Mouse (Mus musculus) ES-E14 (cell line): ENCODE measurements around the gene Rras. TPM values are rescaled to one million over a fixed set of nuclear protein-coding genes. Genes with fewer than 3 reads are reported as not detected.
A peak's percentile ranks its signal among the peaks of the same experiment; 100 is the strongest.

ENCODE experiments used
- DNase-seq: peaks from one replicate; pipeline ENCODE4 v3.0.0-alpha.2; 2013; ENCODE audit warnings: low read depth, low spot score
- H3K27ac ChIP-seq: 2 replicates; pipeline ENCODE4 v1.5.1; 2012; ENCODE audit warnings: low read depth, mild to moderate bottlenecking, low read length, moderate library complexity, mixed read lengths; ENCODE audit not compliant: poor library complexity, insufficient read depth, severe bottlenecking
- H3K36me3 ChIP-seq: 2 replicates; pipeline ENCODE4 v1.6.1; 2012; ENCODE audit warnings: mild to moderate bottlenecking, low read length, moderate library complexity, mixed read lengths; ENCODE audit not compliant: control insufficient read depth, poor library complexity, insufficient read depth, severe bottlenecking
- H3K4me1 ChIP-seq, 2 experiments: fragments of 150-350 bp in 1 of 2; sonication (generic) in 1 of 2; 2 replicates each; pipeline ENCODE4 v1.6.1; 2012; ENCODE audit warnings: low read length in 2 of 2, mild to moderate bottlenecking in 1 of 2, mixed read lengths in 1 of 2; ENCODE audit not compliant: control insufficient read depth in 2 of 2, insufficient read depth in 2 of 2, poor library complexity in 1 of 2
- H3K4me3 ChIP-seq, 2 experiments: fragments of 150-350 bp in 1 of 2; sonication (generic) in 1 of 2; 2 replicates each; pipeline ENCODE4 v1.5.1; 2012; ENCODE audit warnings: low read length in 2 of 2, low read depth in 1 of 2, mild to moderate bottlenecking in 1 of 2, mixed read lengths in 1 of 2; ENCODE audit not compliant: insufficient read depth in 1 of 2, poor library complexity in 1 of 2, severe bottlenecking in 1 of 2
- H3K9ac ChIP-seq: 2 replicates; pipeline ENCODE4 v1.6.1; 2012; ENCODE audit warnings: low read depth, mild to moderate bottlenecking, low read length, mixed read lengths; ENCODE audit not compliant: poor library complexity, insufficient read depth, severe bottlenecking
- H3K9me3 ChIP-seq: fragments of 150-350 bp; sonication (generic); 2 replicates; pipeline ENCODE4 v1.6.1; 2012; ENCODE audit warnings: low read depth, mild to moderate bottlenecking, low read length; ENCODE audit not compliant: control insufficient read depth, insufficient read depth
- CHD2 ChIP-seq: IDR thresholded peaks from 2 replicates; pipeline ENCODE4 v1.6.1; 2014; ENCODE audit warnings: mild to moderate bottlenecking, low read depth, low read length, inconsistent platforms
- HCFC1 ChIP-seq: IDR thresholded peaks from 2 replicates; pipeline ENCODE4 v1.6.1; 2012; ENCODE audit warnings: low read length, inconsistent platforms, borderline replicate concordance; ENCODE audit not compliant: insufficient read depth
- MAFK ChIP-seq: IDR thresholded peaks from 2 replicates; pipeline ENCODE4 v1.6.1; 2014; ENCODE audit warnings: mild to moderate bottlenecking, low read depth, low read length, inconsistent platforms; ENCODE audit not compliant: insufficient read depth
- ZC3H11A ChIP-seq: IDR thresholded peaks from 2 replicates; pipeline ENCODE4 v1.6.1; 2012; ENCODE audit warnings: low read depth, mild to moderate bottlenecking, inconsistent platforms, low read length, borderline replicate concordance
- ZNF384 ChIP-seq: IDR thresholded peaks from 2 replicates; pipeline ENCODE4 v1.6.1; 2012; ENCODE audit warnings: low read depth, low read length, inconsistent platforms
- in situ Hi-C, 2 experiments: fragments of 600-800 bp; cut with MboI; formaldehyde crosslinking; loops; one replicate each; pipeline ENCODE4 v1.15.1; 2025; ENCODE audit warnings: low sequenced_read_pairs in 2 of 2, inconsistent platforms in 1 of 2; ENCODE audit not compliant: unreplicated experiment in 2 of 2
- total RNA-seq: library from RNA; depleted of rRNA; stranded (reverse); fragments of 300-350 nt; gene quantifications from 2 replicates; pipeline ENCODE4 v1.2.3, GENCODE M21; 2012; rRNA removed

Rras gene
- total RNA-seq, 1 experiment = 14.4 TPM

DNA sequence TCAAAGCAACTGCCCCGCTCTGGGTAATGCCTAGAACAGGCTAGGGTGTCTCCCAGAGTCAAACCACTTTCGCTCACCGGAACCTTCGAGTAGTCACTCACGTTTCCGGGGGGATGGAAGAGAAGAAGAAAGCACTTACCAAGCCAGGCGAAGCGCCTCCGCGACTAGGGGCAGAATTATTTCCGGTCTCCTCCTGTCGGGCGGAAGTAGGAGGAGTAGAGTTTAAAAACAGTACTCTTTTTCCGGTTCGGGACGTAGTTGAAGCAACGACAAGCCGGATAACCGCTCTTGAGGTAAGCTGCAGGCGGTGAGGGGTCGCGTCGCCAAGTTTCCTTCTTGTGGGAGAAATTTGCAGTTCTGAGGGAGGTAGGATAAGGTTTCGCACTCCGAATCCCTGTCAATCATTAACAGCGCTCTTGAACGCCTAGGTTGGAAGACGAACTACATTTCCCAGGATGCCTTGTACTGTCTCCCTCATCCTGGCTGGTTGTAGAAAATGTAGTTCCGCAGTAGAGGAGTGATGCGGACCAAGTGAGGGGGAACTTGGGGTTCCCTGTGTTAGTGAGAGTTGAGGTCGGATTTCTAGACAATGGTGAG is 44.6 kb downstream of the Rras start, which contains the start of the genes Nosip and Prrg2:
Nosip (plus strand) TSS at position 191 of the 597 bp plus-strand sequence.
Prrg2 (minus strand) TSS at position 439 of the 597 bp plus-strand sequence.
- Histone ChIP-seq H3K27ac (peak within 1 kb of the TSS; percentile 80; the same call in 1 of the 2 replicates), H3K4me1 (peaks cover 0 to 23% of the 10 kb centered on the region in 2 experiments; a peak in 3 of 4 replicates), H3K36me3 (no peaks in the 10 kb centered on the region), H3K9me3 (no peaks in the 10 kb centered on the region), H3K4me3 (peak within 1 kb of the TSS; percentile 94 to 100), H3K9ac (peak within 1 kb of the TSS; percentile 88)
- TF ChIP-seq HCFC1 = peak; percentile 91
- no peak for TF ChIP-seq ZC3H11A
- TF ChIP-seq MAFK = no peak
- no peak for TF ChIP-seq ZNF384
- in situ Hi-C loops = no loop called here
- peak; percentile 98 for DNase-seq

DNA sequence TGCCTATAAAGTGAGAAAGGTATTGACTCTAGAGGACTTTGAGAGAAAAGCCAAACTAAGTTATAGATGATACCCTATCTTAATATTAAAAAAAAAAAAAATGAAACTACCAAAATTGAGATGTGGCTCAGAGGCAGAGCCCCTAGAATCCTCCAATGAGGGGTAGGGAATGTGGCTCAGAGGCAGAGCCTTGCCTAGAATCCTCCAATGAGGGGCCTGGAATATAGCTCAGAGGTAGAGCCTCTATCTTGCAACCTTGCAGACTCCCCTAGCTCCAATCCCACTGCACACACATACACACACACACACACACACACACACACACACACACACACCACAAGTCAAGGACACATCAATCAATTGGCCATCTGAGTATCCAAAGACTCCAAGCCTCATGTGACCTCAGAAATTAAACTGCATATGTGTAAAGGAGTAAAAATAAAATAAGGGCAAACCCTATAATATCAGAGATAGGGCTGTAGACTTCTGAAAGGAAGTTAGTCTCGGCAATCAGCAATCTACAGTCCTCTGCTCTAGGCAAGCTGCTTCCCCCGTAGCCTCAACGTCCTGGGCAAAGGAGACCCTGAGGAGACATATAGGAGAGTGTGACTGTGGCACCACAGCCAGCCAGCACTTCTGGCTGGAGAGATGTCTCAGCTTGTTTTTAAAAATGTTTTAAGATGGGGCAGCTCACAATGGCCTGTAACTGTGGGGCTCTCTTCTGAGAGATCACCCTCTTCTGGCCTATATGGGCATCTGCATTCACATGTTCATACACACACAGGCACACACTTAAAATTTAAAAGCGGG is 49.6 kb downstream of the Rras start:
- no peak for DNase-seq
- H3K27ac ChIP-seq = peak overlapping the region; percentile 34; the same call in 1 of the 2 replicates
- peaks cover 2 to 15% of the 10 kb centered on the region in 2 experiments for H3K4me1 ChIP-seq
- no peaks in the 10 kb centered on the region for H3K9me3 ChIP-seq
- no peaks in the 10 kb centered on the region for H3K36me3 ChIP-seq
- in situ Hi-C loops = no loop called here
- H3K4me3 ChIP-seq = no peak overlapping the region
- H3K9ac ChIP-seq = peak overlapping the region; percentile 30; the same call in 1 of the 2 replicates
- no peak for TF ChIP-seq CHD2
- no peak for TF ChIP-seq ZC3H11A
- no peak for TF ChIP-seq HCFC1
- TF ChIP-seq MAFK = no peak
- TF ChIP-seq ZNF384 = no peak

DNA sequence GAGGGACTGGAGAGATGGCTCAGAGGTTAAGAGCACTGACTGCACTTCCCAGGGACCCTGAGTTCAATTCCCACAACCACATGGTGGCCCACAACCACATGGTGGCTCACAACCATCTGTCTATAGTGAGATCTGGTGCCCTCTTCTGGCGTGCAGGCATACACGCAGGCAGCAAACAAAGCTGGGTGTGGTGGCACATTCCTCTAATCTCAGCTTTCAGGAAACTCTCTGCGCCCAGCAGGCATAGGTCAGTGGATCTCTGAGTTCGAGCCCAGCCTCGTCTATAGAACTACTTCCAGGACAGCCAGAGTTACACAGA is 50.2 kb downstream of the Rras start:
- no peak for DNase-seq
- peaks cover 5 to 18% of the 10 kb centered on the region in 2 experiments for H3K4me1 ChIP-seq
- no peaks in the 10 kb centered on the region for H3K9me3 ChIP-seq
- peak overlapping the region; percentile 30; the same call in 1 of the 2 replicates for H3K9ac ChIP-seq
- no peak overlapping the region; the same call in 1 of the 2 replicates for H3K27ac ChIP-seq
- no peaks in the 10 kb centered on the region for H3K36me3 ChIP-seq
- H3K4me3 ChIP-seq = no peak overlapping the region
- in situ Hi-C loops = no loop called here
- 0 out of 2 replicates have a peak, but pooled peaks have one; percentile 47 for TF ChIP-seq HCFC1
- TF ChIP-seq ZC3H11A = peak; percentile 52; the same call in 1 of the 2 replicates
- TF ChIP-seq ZNF384 = no peak
- TF ChIP-seq MAFK = no peak
- no peak for TF ChIP-seq CHD2

DNA sequence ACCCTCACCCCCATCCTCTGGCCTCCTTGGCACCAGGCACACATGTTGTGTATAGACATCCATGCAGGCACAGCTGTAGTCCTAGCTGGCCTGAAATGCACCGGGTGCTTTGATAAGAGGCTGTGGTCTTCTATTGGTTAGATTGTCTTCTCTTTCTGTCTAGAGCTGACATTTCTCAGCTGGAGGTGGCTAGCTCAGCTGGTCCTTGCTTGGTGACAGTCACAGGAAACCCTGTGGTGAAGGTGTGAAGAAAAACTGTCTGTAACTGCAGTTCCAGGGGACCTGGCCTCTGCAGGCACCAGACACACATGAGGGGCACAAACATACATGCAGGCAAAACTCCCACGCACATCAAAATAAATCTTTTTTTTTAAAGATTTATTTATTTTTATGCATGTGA is 51.9 kb downstream of the Rras start:
- no peaks in the 10 kb centered on the region for H3K9me3 ChIP-seq
- in situ Hi-C loops = no loop called here
- H3K9ac ChIP-seq = no peak overlapping the region
- H3K27ac ChIP-seq = no peak overlapping the region
- no peak for TF ChIP-seq ZC3H11A
- H3K36me3 ChIP-seq = peaks cover 4% of the 10 kb centered on the region; the same call in 1 of the 2 replicates
- H3K4me1 ChIP-seq = peaks cover 5 to 25% of the 10 kb centered on the region in 2 experiments
- no peak for DNase-seq
- H3K4me3 ChIP-seq = no peak overlapping the region

Other genes starting within 250 kb of the Rras start
- 91.0 and 98.0 TPM in 2 replicates for gene Nup62, start 201.9 kb upstream of the Rras start, total RNA-seq
- 4.8 and 6.0 TPM in 2 replicates for gene Il4i1, start 201.6 kb upstream of the Rras start, total RNA-seq
- gene Atf5, start 201.3 kb upstream of the Rras start, total RNA-seq = 14.0 and 16.9 TPM in 2 replicates
- 33.8 and 37.6 TPM in 2 replicates for gene Akt1s1, start 169.0 kb upstream of the Rras start, total RNA-seq
- 31.5 and 55.7 TPM in 2 replicates for gene Tbc1d17, start 168.9 kb upstream of the Rras start, total RNA-seq
- 37.1 and 76.5 TPM in 2 replicates for gene Pnkp, start 160.8 kb upstream of the Rras start, total RNA-seq
- 144 and 205 TPM in 2 replicates for gene Ptov1, start 148.2 kb upstream of the Rras start, total RNA-seq
- gene Med25, start 125.2 kb upstream of the Rras start, total RNA-seq = 88.2 and 121 TPM in 2 replicates
- gene Fuz, start 121.9 kb upstream of the Rras start, total RNA-seq = 14.2 and 17.2 TPM in 2 replicates
- 82.5 and 94.9 TPM in 2 replicates for gene Ap2a1, start 88.5 kb upstream of the Rras start, total RNA-seq
- 0.49 and 0.85 TPM in 2 replicates for gene Tsks, start 74.8 kb upstream of the Rras start, total RNA-seq
- 60.3 and 123 TPM in 2 replicates for gene Cpt1c, start 43.1 kb upstream of the Rras start, total RNA-seq
- 413 and 429 TPM in 2 replicates for gene Prmt1, start 31.4 kb upstream of the Rras start, total RNA-seq
- gene Irf3, start 20.3 kb upstream of the Rras start, total RNA-seq = 45.9 and 68.4 TPM in 2 replicates
- gene Bcl2l12, start 19.2 kb upstream of the Rras start, total RNA-seq = 11.9 and 13.0 TPM in 2 replicates
- gene Scaf1, start 1.6 kb upstream of the Rras start, total RNA-seq = 39.0 and 39.2 TPM in 2 replicates
- gene Prr12, start 34.9 kb downstream of the Rras start, total RNA-seq = 32.3 and 37.5 TPM in 2 replicates
- 94.2 and 106 TPM in 2 replicates for gene Nosip, start 44.5 kb downstream of the Rras start, total RNA-seq
- 9.8 and 11.4 TPM in 2 replicates for gene Prrg2, start 44.7 kb downstream of the Rras start, total RNA-seq
- gene Rcn3, start 74.3 kb downstream of the Rras start, total RNA-seq = 137 and 207 TPM in 2 replicates
- 10.6 and 15.1 TPM in 2 replicates for gene Fcgrt, start 85.9 kb downstream of the Rras start, total RNA-seq
- 1,746 and 1,854 TPM in 2 replicates for gene Rps11, start 106.5 kb downstream of the Rras start, total RNA-seq
- gene Rpl13a, start 110.8 kb downstream of the Rras start, total RNA-seq = 3,971 and 5,136 TPM in 2 replicates
- 0.36 and 0.90 TPM in 2 replicates for gene Gm45713, start 118.3 kb downstream of the Rras start, total RNA-seq
- gene Flt3l, start 118.5 kb downstream of the Rras start, total RNA-seq = 1.8 and 1.9 TPM in 2 replicates
- gene Pih1d1, start 136.3 kb downstream of the Rras start, total RNA-seq = 69.9 and 70.2 TPM in 2 replicates
- gene Aldh16a1, start 136.6 kb downstream of the Rras start, total RNA-seq = 108 and 115 TPM in 2 replicates
- gene Slc17a7, start 146.0 kb downstream of the Rras start, total RNA-seq = 3.4 and 4.4 TPM in 2 replicates
- 0.11 TPM in 1 of 2 replicates, not detected in the other for gene Gfy, start 161.6 kb downstream of the Rras start, total RNA-seq
- gene Pth2, start 163.0 kb downstream of the Rras start, total RNA-seq = 0.54 TPM in 1 of 2 replicates, not detected in the other
- gene Ccdc155, start 186.9 kb downstream of the Rras start, total RNA-seq = 2.4 and 2.7 TPM in 2 replicates
- 4.7 and 6.9 TPM in 2 replicates for gene Dkkl1, start 194.2 kb downstream of the Rras start, total RNA-seq
- 95.9 and 111 TPM in 2 replicates for gene Tead2, start 197.8 kb downstream of the Rras start, total RNA-seq
- gene Cd37, start 221.2 kb downstream of the Rras start, total RNA-seq = 37.6 and 50.8 TPM in 2 replicates
- gene Slc6a16, start 223.1 kb downstream of the Rras start, total RNA-seq = 12.7 and 14.6 TPM in 2 replicates